Mouse (Mus musculus): Measurements from ENCODE around the gene Amigo1.

DNA sequence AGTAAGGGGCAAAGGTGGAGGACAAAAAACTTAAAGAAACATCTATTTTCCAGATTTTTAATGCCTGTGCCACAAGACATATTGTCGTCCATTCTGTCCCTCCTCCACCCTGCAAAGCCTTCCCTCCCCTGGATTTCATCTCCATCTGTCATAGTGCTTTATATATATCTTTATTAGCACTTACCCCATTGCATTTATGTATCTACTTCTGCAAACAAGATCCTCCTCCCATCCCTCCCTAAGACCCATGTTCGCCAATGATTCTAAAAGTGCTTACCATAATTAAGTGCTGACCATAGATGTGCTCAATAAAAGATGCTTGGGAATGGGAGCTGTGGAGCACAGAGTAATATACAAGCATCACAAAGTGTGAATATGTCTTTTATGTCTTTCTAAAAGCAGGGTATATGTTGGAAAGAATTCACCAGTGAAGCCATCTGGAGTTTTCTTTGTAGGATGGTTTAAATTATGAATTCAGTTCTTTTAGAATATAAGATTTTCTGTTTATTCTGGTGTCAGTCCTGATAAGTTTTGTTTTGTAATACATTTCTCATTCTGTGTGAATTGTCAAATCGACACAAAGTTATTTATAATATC lies 55.2 kb downstream of the Amigo1 start:
- TF ChIP-seq CTCF (IDR thresholded peaks at IDR 0.05; ENCODE audit: low read depth, low read length), result no peak
- TF ChIP-seq POLR2A (IDR thresholded peaks at IDR 0.05; ENCODE audit: borderline replicate concordance, low read depth, low read length), result no peak

All from bone marrow macrophage, adult 2 months (primary cell).